Mouse (Mus musculus): ENCODE measurements around the gene Prkg1.

DNA sequence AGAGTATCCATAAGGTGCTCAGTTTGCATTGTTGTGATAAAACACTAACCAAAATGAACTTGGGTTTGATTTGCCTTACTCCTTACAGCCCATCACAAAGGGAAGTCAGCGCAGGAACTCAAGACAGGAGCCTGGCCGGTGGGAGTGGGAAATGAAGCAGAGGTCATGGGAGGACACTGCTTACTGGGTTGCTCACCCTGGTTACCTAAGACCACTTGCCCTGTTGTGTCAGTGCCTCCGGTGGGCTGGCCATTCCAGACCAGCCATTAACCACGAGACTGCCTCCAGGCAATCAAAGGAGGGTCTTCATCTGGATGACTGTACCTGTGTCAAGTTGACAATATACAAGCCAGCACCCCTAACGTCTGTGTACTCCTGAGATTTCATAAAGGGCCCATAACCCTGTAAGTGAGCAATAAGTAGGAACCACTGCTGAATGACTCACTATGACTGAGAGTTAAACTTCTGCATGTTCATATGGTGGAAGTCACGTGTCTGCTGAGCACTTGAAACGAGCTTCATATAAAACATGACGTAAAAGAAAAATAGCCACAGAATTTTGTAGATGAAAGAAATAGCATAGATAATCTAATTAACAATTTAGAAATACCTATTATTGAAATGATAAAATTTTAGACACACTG is 587.4 kb downstream of the Prkg1 start:
- no peak for TF ChIP-seq POLR2A (IDR thresholded peaks at IDR 0.05; ENCODE audit: control insufficient read depth, low read depth, low read length)
- TF ChIP-seq CTCF (IDR thresholded peaks at IDR 0.05; ENCODE audit: control insufficient read depth, insufficient read depth, insufficient replicate concordance, low read depth, low read length), result no peak
